Mouse (Mus musculus) myocyte (in vitro differentiated cells): ENCODE measurements around the gene Tnn.

ENCODE experiments used
- MAX ChIP-seq: IDR thresholded peaks from one replicate; pipeline ENCODE4 v1.6.1; 2011; ENCODE audit warnings: low read depth, mild to moderate bottlenecking, control low read depth
- MYOD1 ChIP-seq, 3 experiments: IDR thresholded peaks; one replicate each; pipeline ENCODE4 v1.6.1; 2011; ENCODE audit warnings: control low read depth in 2 of 3, low read depth in 2 of 3, mild to moderate bottlenecking in 2 of 3, moderate library complexity in 1 of 3; ENCODE audit not compliant: insufficient read length in 2 of 3, control insufficient read depth in 1 of 3
- MYOG ChIP-seq, 3 experiments: IDR thresholded peaks; one replicate each; pipeline ENCODE4 v1.6.1; 2011; ENCODE audit warnings: control low read depth in 2 of 3, low read depth in 2 of 3, mild to moderate bottlenecking in 2 of 3; ENCODE audit not compliant: insufficient read length in 2 of 3, control insufficient read depth in 1 of 3, insufficient read depth in 1 of 3
- POLR2A ChIP-seq: IDR thresholded peaks from one replicate; pipeline ENCODE4 v1.6.1; 2011; ENCODE audit warnings: low read depth, mild to moderate bottlenecking, control low read depth, moderate library complexity; ENCODE audit not compliant: insufficient read length
- POLR2AphosphoS2 ChIP-seq: IDR thresholded peaks from one replicate; pipeline ENCODE4 v1.6.1; 2011; ENCODE audit warnings: low read depth, control low read depth; ENCODE audit not compliant: insufficient read length
- REST ChIP-seq: IDR thresholded peaks from one replicate; pipeline ENCODE4 v1.6.1; 2011; ENCODE audit warnings: mild to moderate bottlenecking, control low read depth, moderate library complexity; ENCODE audit not compliant: insufficient read depth, insufficient read length
- SRF ChIP-seq: IDR thresholded peaks from one replicate; pipeline ENCODE4 v1.6.1; 2011; ENCODE audit warnings: low read depth; ENCODE audit not compliant: control insufficient read depth, insufficient read length
- TCF3 ChIP-seq: IDR thresholded peaks from one replicate; pipeline ENCODE4 v1.6.1; 2011; ENCODE audit warnings: low read depth, control low read depth; ENCODE audit not compliant: insufficient read length

DNA sequence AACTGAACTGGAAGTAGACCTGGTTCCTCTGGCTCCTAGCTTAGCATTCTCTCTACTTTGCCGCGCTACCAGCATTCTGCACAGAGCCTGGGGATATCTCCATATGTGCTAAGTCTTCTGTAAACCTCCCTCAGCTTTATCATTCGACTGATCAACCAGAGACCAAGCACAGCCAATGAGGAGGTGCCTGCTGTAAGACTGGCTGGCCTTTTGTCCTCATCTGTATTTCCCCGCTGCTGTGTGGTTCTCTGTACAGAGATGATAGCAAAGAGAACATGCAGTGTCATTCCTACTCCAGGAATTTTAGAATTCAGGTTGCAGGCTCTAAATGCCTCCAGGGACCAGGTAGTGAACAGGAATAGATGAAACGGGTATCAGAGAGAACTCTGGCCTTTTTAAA is 92.1 kb downstream of the Tnn start:
- TF ChIP-seq POLR2AphosphoS2 (no peak), POLR2A (no peak), MYOD1 (IDR thresholded peaks at IDR 0.05; ENCODE audit: control insufficient read depth in 1 of 3, insufficient read length in 2 of 3, low read depth in 2 of 3) (no peak), SRF (no peak), MAX (no peak), REST (no peak), MYOG (IDR thresholded peaks at IDR 0.05; ENCODE audit: control insufficient read depth in 1 of 3, insufficient read depth in 1 of 3, insufficient read length in 2 of 3, low read depth in 2 of 3) (no peak), TCF3 (no peak)
